Mouse (Mus musculus): ENCODE measurements around the gene B630019K06Rik. TPM values are rescaled to one million over a fixed set of nuclear protein-coding genes. Genes with fewer than 3 reads are reported as not detected.

B630019K06Rik gene
- total RNA-seq (2023), result 2.2 TPM

GRCm38 (mm10) chrX:8892343-8893155 lies at the start of gene B630019K06Rik:
Gene B630019K06Rik, plus strand, starts transcription at chrX:8892382.

GRCm38 (mm10) chrX:8843694-8844093 lies 48.5 kb upstream of the B630019K06Rik start, which contains the start of gene Gm6592:
Gene Gm6592, plus strand, starts transcription at chrX:8843994.

GRCm38 (mm10) chrX:8873953-8874352 lies 18.2 kb upstream of the B630019K06Rik start, which contains the start of gene Gm5751:
Gene Gm5751, plus strand, starts transcription at chrX:8874253.

Other genes with a start within 250 kb of the B630019K06Rik start
- gene Ssxb8, start 201.5 kb upstream of the B630019K06Rik start, total RNA-seq (2023), result not detected
- not detected for gene Ssx9, start 143.9 kb upstream of the B630019K06Rik start, total RNA-seq (2023)
- not detected for gene Ssxb5, start 88.7 kb upstream of the B630019K06Rik start, total RNA-seq (2023)
- gene Gm6592, start 48.4 kb upstream of the B630019K06Rik start, total RNA-seq (2023), result not detected
- not detected for gene Gm5751, start 18.1 kb upstream of the B630019K06Rik start, total RNA-seq (2023)
- gene Fthl17b, start 70.6 kb downstream of the B630019K06Rik start, total RNA-seq (2023), result not detected
- not detected for gene Fthl17c, start 84.2 kb downstream of the B630019K06Rik start, total RNA-seq (2023)
- gene Fthl17d, start 94.4 kb downstream of the B630019K06Rik start, total RNA-seq (2023), result not detected
- not detected for gene Fthl17e, start 141.1 kb downstream of the B630019K06Rik start, total RNA-seq (2023)
- not detected for gene Fthl17f, start 170.6 kb downstream of the B630019K06Rik start, total RNA-seq (2023)
- gene 4930402K13Rik, start 212.2 kb downstream of the B630019K06Rik start, total RNA-seq (2023), result not detected

Data from CD4-positive naive resting alpha-beta T cell, adult 57 days (primary cell).